Mouse (Mus musculus): Measurements from ENCODE around the gene Ndufa4l2.

The Ndufa4l2 gene

GRCm38 (mm10) chr10:127526681-127527080, 11.9 kb downstream of the Ndufa4l2 start:
- DNase-seq (ENCODE audit: low spot score) = no peak

GRCm38 (mm10) chr10:127527481-127527880, 12.7 kb downstream of the Ndufa4l2 start:
- DNase-seq (ENCODE audit: low spot score) = no peak

- DNase-seq (ENCODE audit: low spot score) = no peak
Observed at GRCm38 (mm10) chr10:127530945-127531344, 16.2 kb downstream of the Ndufa4l2 start.

GRCm38 (mm10) chr10:127531548-127531947, 16.8 kb downstream of the Ndufa4l2 start:
- no peak for DNase-seq (ENCODE audit: low spot score)

GRCm38 (mm10) chr10:127534036-127534928, 19.5 kb downstream of the Ndufa4l2 start, which contains the start of gene Nxph4:
TSS of gene Nxph4 (minus strand) at chr10:127534559.
- no peak for DNase-seq (ENCODE audit: low spot score)

GRCm38 (mm10) chr10:127534929-127535384, 20.2 kb downstream of the Ndufa4l2 start:
- DNase-seq (ENCODE audit: low spot score) = no peak

- no peak for DNase-seq (ENCODE audit: low spot score)
Observed at GRCm38 (mm10) chr10:127536586-127537314, 22.0 kb downstream of the Ndufa4l2 start.

- DNase-seq (ENCODE audit: low spot score) = peak; percentile 51
Observed at GRCm38 (mm10) chr10:127537854-127538583, 23.3 kb downstream of the Ndufa4l2 start.

GRCm38 (mm10) chr10:127541510-127541909, 26.7 kb downstream of the Ndufa4l2 start:
- DNase-seq (ENCODE audit: low spot score) = no peak

GRCm38 (mm10) chr10:127542084-127542483, 27.3 kb downstream of the Ndufa4l2 start:
- DNase-seq (ENCODE audit: low spot score) = no peak

GRCm38 (mm10) chr10:127542720-127543119, 28.0 kb downstream of the Ndufa4l2 start:
- no peak for DNase-seq (ENCODE audit: low spot score)

- DNase-seq (ENCODE audit: low spot score) = no peak
Observed at GRCm38 (mm10) chr10:127543916-127544315, 29.1 kb downstream of the Ndufa4l2 start.

GRCm38 (mm10) chr10:127544375-127544774, 29.6 kb downstream of the Ndufa4l2 start:
- no peak for DNase-seq (ENCODE audit: low spot score)

- no peak for DNase-seq (ENCODE audit: low spot score)
Observed at GRCm38 (mm10) chr10:127546505-127546904, 31.7 kb downstream of the Ndufa4l2 start.

GRCm38 (mm10) chr10:127548236-127548635, 33.5 kb downstream of the Ndufa4l2 start:
- DNase-seq (ENCODE audit: low spot score) = no peak

- DNase-seq (ENCODE audit: low spot score) = no peak
Observed at GRCm38 (mm10) chr10:127549892-127550291, 35.1 kb downstream of the Ndufa4l2 start.

- no peak for DNase-seq (ENCODE audit: low spot score)
Observed at GRCm38 (mm10) chr10:127555703-127556102, 40.9 kb downstream of the Ndufa4l2 start.

GRCm38 (mm10) chr10:127557397-127557796, 42.6 kb downstream of the Ndufa4l2 start:
- no peak for DNase-seq (ENCODE audit: low spot score)

GRCm38 (mm10) chr10:127561145-127561544, 46.4 kb downstream of the Ndufa4l2 start:
- no peak for DNase-seq (ENCODE audit: low spot score)

- no peak for DNase-seq (ENCODE audit: low spot score)
Observed at GRCm38 (mm10) chr10:127563840-127564239, 49.1 kb downstream of the Ndufa4l2 start.

- no peak for DNase-seq (ENCODE audit: low spot score)
Observed at GRCm38 (mm10) chr10:127564301-127564700, 49.5 kb downstream of the Ndufa4l2 start.

Measured in spleen, adult 12 weeks (tissue).